Mouse (Mus musculus) kidney, embryonic 15.5 days (tissue): Measurements from ENCODE around the gene Cmss1. TPM values are rescaled to one million over a fixed set of nuclear protein-coding genes. Genes with fewer than 3 reads are reported as not detected.

Source experiments
- ATAC-seq: fragments of 200-750 bp; cut with Nextera tagmentation; replicated peaks from 2 replicates; pipeline ENCODE4 v1.8.0; 2017; ENCODE audit warnings: moderate TSS enrichment; ENCODE audit not compliant: low FRiP score
- H3K27ac ChIP-seq: fragments of 300-500 bp; sonication (generic); 2 replicates; pipeline ENCODE4 v1.5.1; 2015; ENCODE audit warnings: mild to moderate bottlenecking, inconsistent platforms
- H3K27me3 ChIP-seq: fragments of 300-500 bp; sonication (generic); 2 replicates; pipeline ENCODE4 v1.6.1; 2015; ENCODE audit warnings: inconsistent platforms
- H3K36me3 ChIP-seq: fragments of 300-500 bp; sonication (generic); 2 replicates; pipeline ENCODE4 v1.6.1; 2015; ENCODE audit warnings: inconsistent platforms
- H3K4me1 ChIP-seq: fragments of 300-500 bp; sonication (generic); 2 replicates; pipeline ENCODE4 v1.6.1; 2015; ENCODE audit warnings: inconsistent platforms
- H3K4me2 ChIP-seq: fragments of 300-500 bp; sonication (generic); 2 replicates; pipeline ENCODE4 v1.6.1; 2015; ENCODE audit warnings: moderate library complexity, mild to moderate bottlenecking, inconsistent platforms
- H3K4me3 ChIP-seq: fragments of 300-500 bp; sonication (generic); replicated peaks from 2 replicates; pipeline ENCODE4 v1.5.1; 2015; ENCODE audit warnings: mild to moderate bottlenecking, inconsistent platforms
- H3K9ac ChIP-seq: fragments of 300-500 bp; sonication (generic); 2 replicates; pipeline ENCODE4 v1.6.1; 2015; ENCODE audit warnings: mild to moderate bottlenecking, inconsistent platforms
- H3K9me3 ChIP-seq: fragments of 300-500 bp; sonication (generic); replicated peaks from 2 replicates; pipeline ENCODE4 v1.6.1; 2016; ENCODE audit warnings: inconsistent platforms
- WGBS: fragments of 180-500 bp; shearing (Covaris S2); methylation state at CpG from one replicate; pipeline ENCODE4 v1.1.7; 2015; ENCODE audit warnings: mixed read lengths; 5-methylcytosine and 5-hydroxymethylcytosine counted together
- polyA plus RNA-seq: library from polyadenylated mRNA; unstranded; fragments of >200 nt; fragmentation: Nextera tagmentation; extraction: Ambion mirVana; gene quantifications from 2 replicates; pipeline ENCODE4 v1.2.1, GENCODE M21; 2015

The Cmss1 gene
- polyA plus RNA-seq, 1 experiment from 2014 or later: 60.8 TPM

DNA sequence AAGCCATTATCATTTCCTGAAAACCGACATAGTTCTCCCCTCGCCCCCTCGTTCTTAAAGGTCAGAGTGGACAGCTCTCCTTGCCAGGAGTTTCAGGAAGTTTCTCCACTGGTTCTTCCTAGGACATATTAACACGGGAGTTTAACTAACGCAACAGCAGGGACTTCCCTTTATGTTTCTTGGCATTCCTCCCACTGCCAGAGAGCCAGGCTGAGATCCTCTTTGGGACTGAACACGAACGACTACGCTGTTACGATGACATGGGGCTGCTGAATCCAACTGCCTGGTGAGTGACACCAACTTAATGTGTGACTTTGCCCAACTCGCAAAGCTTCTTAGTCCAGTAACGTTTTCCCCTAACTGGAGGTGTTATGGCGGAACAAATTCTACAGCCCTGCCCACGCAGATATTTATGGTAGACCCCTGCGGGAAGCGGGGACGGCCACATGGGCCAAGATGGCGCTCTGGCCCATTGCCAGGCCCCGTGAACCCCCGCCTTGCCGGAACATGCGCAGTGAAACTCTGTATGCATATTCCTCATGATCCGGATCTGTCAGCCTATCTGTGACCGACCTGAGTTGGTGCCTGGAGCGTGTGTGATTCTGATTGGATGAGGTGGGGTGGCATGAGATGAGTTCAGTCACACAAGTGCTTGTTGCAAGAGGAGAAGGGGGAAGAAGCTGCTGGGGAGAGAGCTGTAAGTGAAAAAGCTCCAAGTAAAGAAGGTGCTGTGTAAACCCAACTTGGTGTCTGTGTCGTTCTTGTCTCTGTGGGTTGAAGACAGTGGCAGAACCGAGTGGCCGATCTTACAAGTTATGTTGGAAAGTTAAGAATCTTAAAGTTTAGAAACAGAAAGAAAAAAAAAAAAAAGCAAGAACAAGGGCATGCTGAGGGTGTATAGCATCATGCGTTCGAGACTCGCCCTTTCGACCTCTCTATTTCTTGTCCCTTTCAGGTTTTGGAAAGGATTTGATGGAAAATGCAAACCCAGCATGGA, 326.1 kb downstream of the Cmss1 start:
- Histone ChIP-seq H3K9ac (no peak overlapping the region), H3K27me3 (no peaks in the 10 kb centered on the region), H3K4me1 (peaks cover 6% of the 10 kb centered on the region; the same call in 1 of the 2 replicates), H3K36me3 (no peaks in the 10 kb centered on the region), H3K27ac (no peak overlapping the region), H3K4me3 (no peak overlapping the region), H3K4me2 (no peak overlapping the region), H3K9me3 (no peaks in the 10 kb centered on the region)
- ATAC-seq: no peak
- WGBS: 85% methylated on average over 31 of the region's 31 CpGs

DNA sequence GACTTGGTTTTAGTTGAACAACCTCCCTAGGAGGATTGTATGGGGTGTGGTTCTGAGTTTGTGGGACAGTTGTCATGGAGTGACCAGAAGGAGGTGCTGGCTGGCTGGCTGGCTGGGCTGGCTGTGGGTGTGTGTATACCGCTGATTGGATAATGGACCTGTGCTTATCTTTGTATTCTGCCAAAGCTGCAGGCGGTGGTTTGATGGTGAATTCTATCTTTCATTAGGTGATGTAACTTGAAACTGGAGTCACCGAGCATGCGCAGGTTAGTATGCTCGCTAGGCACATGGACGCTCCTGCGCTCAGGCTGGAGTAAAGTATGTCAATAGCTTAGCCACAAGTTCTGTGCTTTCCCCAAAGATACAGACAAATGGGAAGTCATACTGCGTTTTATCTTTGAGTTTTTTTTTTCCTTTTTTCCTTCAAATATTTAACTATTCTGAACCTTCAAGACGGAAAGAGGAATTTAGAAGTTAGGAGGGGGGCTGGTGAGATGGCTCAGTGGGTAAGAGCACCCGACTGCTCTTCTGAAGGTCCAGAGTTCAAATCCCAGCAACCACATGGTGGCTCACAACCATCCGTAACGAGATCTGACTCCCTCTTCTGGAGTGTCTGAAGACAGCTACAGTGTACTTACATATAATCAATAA, 327.6 kb downstream of the Cmss1 start:
- WGBS: 88% methylated on average over 12 of the region's 12 CpGs
- Histone ChIP-seq H3K4me3 (no peak overlapping the region), H3K4me2 (no peak overlapping the region), H3K9me3 (no peaks in the 10 kb centered on the region), H3K9ac (no peak overlapping the region), H3K36me3 (no peaks in the 10 kb centered on the region), H3K27me3 (no peaks in the 10 kb centered on the region), H3K27ac (no peak overlapping the region), H3K4me1 (peaks cover 6% of the 10 kb centered on the region; the same call in 1 of the 2 replicates)
- ATAC-seq: no peak

DNA sequence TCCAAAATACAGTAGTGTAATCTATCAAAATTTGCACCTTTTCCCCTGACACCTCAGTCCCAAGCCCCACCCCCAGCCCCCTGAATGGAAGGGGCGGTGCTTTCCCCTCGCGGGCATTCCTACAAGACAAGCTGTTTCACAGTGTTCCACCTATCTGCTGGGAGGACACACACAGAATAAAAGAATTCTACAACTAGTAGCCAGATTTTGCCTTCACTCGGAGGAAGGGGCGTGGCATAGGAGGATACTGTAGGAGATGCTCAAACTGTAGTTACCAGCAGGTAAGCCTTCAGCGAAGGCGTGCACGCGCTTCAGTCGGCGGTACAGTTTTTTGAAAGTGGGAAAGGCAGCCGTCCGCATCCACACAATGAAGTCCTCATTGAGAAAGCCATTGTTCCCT, 336.9 kb downstream of the Cmss1 start:
- no peak for ATAC-seq
- WGBS: 94% methylated on average over 13 of the region's 13 CpGs

DNA sequence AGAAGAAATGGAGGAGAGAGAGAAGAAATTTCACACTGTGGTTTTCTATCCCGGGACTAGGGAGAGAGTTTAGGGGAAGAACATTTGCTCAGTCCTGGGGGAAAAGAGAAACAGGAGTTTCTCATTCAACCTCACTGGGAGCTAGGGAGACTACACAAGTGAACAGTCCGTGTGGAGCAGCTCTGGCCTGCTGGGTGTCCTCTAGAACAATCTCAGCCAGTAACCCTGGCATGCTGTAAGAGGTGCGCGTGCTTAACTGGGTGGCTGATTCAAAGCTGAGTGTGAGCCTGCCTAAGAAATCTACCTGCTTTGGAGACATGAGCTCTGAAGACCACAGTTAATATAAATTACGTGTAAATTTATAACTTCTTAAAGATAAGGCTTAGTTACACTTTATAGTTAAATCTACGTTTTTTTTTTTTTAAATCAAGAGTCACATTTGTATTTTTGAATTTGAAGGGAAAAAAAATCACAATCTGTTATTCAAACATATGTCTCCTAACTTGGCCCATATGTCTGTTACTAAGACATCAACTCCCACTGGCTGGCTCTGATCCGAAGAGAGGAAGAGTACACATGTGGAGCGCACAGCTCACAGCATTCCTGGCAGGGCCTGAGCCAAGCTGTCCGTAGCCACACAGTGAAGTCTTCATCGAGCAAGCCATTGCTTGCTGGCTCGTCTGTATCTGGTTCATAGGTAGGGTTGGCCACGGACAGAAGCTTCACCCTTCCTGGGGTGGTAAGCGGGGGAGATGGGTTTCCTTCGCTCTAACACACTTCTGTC, 338.4 kb downstream of the Cmss1 start:
- WGBS: 85% methylated on average over 14 of the region's 14 CpGs

More for the DNA sequence above, 336.9 kb downstream of the Cmss1 start:
- Histone ChIP-seq H3K4me2 (no peak overlapping the region), H3K36me3 (no peaks in the 10 kb centered on the region), H3K9ac (no peak overlapping the region), H3K27ac (no peak overlapping the region), H3K4me1 (no peaks in the 10 kb centered on the region), H3K27me3 (no peaks in the 10 kb centered on the region), H3K4me3 (no peak overlapping the region), H3K9me3 (no peaks in the 10 kb centered on the region)

DNA sequence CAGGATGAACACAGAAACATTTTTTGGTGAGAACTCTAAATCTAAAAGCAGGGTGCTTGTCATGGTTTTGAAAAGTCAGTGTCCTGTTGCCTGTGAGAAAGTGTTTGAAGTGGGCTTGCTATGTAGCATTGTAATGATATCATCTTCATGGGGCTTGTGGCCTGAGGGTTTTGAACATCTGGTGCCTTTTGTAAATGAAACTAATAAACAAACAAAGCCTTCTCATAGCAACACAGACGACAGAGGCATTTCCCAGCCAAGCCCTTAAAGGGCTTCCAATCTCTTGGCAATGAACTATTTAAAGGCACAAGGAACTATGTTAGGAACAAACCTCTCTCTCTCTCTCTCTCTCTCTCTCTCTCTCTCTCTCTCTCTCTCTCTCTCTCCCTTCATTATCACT, 339.6 kb downstream of the Cmss1 start:
- WGBS: 3% methylated on average over 1 of the region's 1 CpGs
- Histone ChIP-seq H3K4me1 (no peaks in the 10 kb centered on the region), H3K36me3 (no peaks in the 10 kb centered on the region), H3K4me3 (no peak overlapping the region), H3K9me3 (no peaks in the 10 kb centered on the region), H3K27me3 (no peaks in the 10 kb centered on the region), H3K9ac (no peak overlapping the region), H3K4me2 (no peak overlapping the region), H3K27ac (no peak overlapping the region)
- ATAC-seq: no peak

More for the DNA sequence above, 338.4 kb downstream of the Cmss1 start:
- Histone ChIP-seq H3K9ac (no peak overlapping the region), H3K27ac (no peak overlapping the region), H3K36me3 (no peaks in the 10 kb centered on the region), H3K4me2 (no peak overlapping the region), H3K4me3 (no peak overlapping the region), H3K27me3 (no peaks in the 10 kb centered on the region), H3K9me3 (no peaks in the 10 kb centered on the region), H3K4me1 (no peaks in the 10 kb centered on the region)
- ATAC-seq: no peak

DNA sequence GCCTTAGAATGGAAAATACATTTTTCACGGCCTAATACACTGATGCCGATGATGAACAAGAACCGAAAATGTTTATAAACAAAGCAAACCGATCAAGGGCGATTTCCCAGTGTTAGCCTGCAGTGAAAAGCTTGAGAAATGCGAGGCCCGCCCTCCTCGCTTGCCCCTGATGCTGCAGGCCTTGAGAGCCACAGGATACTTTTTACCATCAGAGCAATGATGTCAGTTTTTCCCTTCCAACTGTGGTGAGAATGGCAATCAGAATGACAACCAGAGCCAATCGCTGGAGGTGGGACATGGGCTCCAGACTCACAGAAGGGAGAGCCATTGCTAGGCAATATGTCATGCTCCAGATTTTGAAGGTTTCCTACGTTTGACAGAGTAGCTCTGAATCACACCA, 346.5 kb downstream of the Cmss1 start:
- H3K9me3 ChIP-seq: no peaks in the 10 kb centered on the region
- no peak overlapping the region for H3K9ac ChIP-seq
- ATAC-seq: no peak
- 89% methylated on average over 10 of the region's 10 CpGs for WGBS
- H3K4me3 ChIP-seq: no peak overlapping the region
- H3K27ac ChIP-seq: no peak overlapping the region
- no peak overlapping the region for H3K4me2 ChIP-seq
- H3K36me3 ChIP-seq: no peaks in the 10 kb centered on the region
- no peaks in the 10 kb centered on the region for H3K27me3 ChIP-seq
- no peaks in the 10 kb centered on the region for H3K4me1 ChIP-seq

DNA sequence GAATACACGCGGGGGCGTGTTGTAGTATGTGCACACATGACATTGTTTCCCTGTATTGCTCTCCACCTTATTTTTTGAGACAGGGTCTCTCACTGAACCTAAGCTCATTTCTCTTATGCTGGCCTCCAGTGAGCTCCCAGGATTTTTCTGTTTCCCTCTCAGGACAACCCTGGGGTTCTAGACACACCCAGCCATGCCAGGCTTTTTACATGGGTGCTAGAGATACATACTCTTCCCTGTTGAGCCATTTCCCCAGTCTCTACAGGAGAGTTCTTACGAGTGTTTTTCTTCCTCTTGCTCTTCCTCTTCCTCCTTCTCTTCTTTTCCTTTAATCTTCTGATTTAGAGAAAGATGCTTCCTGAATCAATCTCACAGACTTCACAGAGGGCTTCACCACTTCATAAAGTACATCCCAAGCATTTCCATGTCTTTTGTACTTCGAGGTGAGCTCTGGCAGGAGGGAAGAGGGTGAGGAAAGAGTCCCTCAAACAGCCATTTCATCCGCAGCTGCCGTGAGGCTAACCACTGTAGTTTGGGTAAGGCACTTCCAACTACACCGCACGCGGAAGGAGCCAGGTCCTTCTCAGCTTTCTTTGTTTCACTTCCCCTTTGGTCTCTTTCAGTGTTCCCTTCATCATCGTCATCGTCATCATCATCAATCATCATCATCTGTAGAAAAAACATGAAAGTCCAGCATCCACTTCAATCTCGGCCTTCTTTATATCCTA, 347.1 kb downstream of the Cmss1 start:
- Histone ChIP-seq H3K27ac (no peak overlapping the region), H3K36me3 (no peaks in the 10 kb centered on the region), H3K4me1 (no peaks in the 10 kb centered on the region), H3K4me2 (no peak overlapping the region), H3K9ac (no peak overlapping the region), H3K27me3 (no peaks in the 10 kb centered on the region), H3K9me3 (no peaks in the 10 kb centered on the region), H3K4me3 (no peak overlapping the region)
- 89% methylated on average over 13 of the region's 13 CpGs for WGBS
- ATAC-seq: no peak

Other genes with a start within 250 kb of the Cmss1 start
- 2.5 and 2.8 TPM in 2 replicates for gene Col8a1, start 147.9 kb upstream of the Cmss1 start, polyA plus RNA-seq